Mouse (Mus musculus) midbrain, embryonic 11.5 days (tissue): Measurements from ENCODE around the gene Smyd4. TPM values are rescaled to one million over a fixed set of nuclear protein-coding genes. Genes with fewer than 3 reads are reported as not detected.

Experiments used
- ATAC-seq: fragments of 200-750 bp; cut with Nextera tagmentation; 2 replicates; pipeline ENCODE4 v1.8.0; 2017; ENCODE audit warnings: moderate TSS enrichment, moderate library complexity; ENCODE audit not compliant: low FRiP score
- DNase-seq: peaks from one replicate; pipeline ENCODE4 v3.0.0; 2015; ENCODE audit warnings: low spot score; ENCODE audit errors: missing footprints
- H3K27ac ChIP-seq: fragments of 300-500 bp; sonication (generic); 2 replicates; pipeline ENCODE4 v1.5.1; 2014; ENCODE audit warnings: low read depth, low read length
- H3K27me3 ChIP-seq: fragments of 300-500 bp; sonication (generic); 2 replicates; pipeline ENCODE4 v1.6.1; 2014; ENCODE audit warnings: mild to moderate bottlenecking, low read length, moderate library complexity, mixed read lengths; ENCODE audit not compliant: control insufficient read depth, insufficient read depth
- H3K36me3 ChIP-seq: fragments of 300-500 bp; sonication (generic); 2 replicates; pipeline ENCODE4 v1.6.1; 2014; ENCODE audit warnings: mild to moderate bottlenecking, low read length, moderate library complexity, mixed read lengths; ENCODE audit not compliant: control insufficient read depth, insufficient read depth
- H3K4me1 ChIP-seq: fragments of 300-500 bp; sonication (generic); 2 replicates; pipeline ENCODE4 v1.6.1; 2014; ENCODE audit warnings: low read length; ENCODE audit not compliant: control insufficient read depth, insufficient read depth
- H3K4me2 ChIP-seq: fragments of 300-500 bp; sonication (generic); 2 replicates; pipeline ENCODE4 v1.6.1; 2014; ENCODE audit warnings: mild to moderate bottlenecking, moderate library complexity
- H3K4me3 ChIP-seq: fragments of 300-500 bp; sonication (generic); 2 replicates; pipeline ENCODE4 v1.5.1; 2014; ENCODE audit warnings: low read depth, low read length
- H3K9ac ChIP-seq: fragments of 300-500 bp; sonication (generic); 2 replicates; pipeline ENCODE4 v1.6.1; 2014; ENCODE audit warnings: low read length
- H3K9me3 ChIP-seq: fragments of 300-500 bp; sonication (generic); 2 replicates; pipeline ENCODE4 v1.6.1; 2016; ENCODE audit warnings: low read length; ENCODE audit not compliant: control insufficient read depth
- WGBS: fragments of 180-500 bp; shearing (Covaris S2); extraction: QIAGEN DNeasy Blood & Tissue Kit; methylation state at CpG from one replicate; pipeline ENCODE4 v1.1.7; 2014; 5-methylcytosine and 5-hydroxymethylcytosine counted together
- polyA plus RNA-seq: library from polyadenylated mRNA; unstranded; fragments of >200 nt; fragmentation: Nextera tagmentation; extraction: Ambion mirVana; gene quantifications from 2 replicates; pipeline ENCODE4 v1.2.1, GENCODE M21; 2014

Smyd4 gene
- polyA plus RNA-seq, 1 experiment from 2014 or later = 11.6 TPM

DNA sequence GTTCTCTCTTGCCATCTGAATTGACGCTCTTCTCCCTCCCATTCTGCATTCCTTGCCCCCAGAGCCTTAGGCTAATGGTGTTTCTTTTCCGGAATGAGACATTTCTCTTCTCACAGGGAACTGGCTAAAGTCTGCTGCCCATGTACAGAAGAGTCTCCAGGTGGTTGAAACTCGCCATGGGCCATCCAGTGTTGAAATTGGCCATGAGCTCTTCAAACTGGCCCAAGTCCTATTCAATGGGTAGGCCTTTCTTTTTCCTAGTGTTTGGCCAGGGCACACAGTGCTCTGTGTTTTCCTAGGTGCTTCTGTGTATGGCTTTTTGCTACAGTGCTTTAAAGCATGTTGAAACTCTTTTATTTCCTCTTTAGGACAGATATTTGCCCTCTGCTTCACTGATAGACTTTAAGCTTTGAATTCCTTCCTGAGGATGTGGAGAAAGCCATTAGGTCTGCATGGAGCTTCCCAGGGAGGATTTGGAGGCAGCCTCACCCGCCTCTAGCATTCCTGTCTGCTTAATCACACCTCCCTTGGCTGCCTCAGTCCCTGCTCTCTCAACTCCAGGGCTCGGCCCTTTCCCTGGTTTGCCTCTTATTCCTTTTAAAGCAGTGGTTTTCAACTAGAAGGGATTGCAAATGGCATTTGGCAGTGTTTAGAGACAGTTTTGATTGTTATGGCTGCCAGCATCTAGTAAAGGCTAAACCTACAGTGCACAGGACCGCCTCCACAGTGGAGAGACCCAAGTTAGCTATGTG is 55.2 kb downstream of the Smyd4 start:
- H3K27ac ChIP-seq = no peak overlapping the region
- no peak overlapping the region for H3K4me3 ChIP-seq
- 77% methylated on average over 6 of the region's 6 CpGs for WGBS
- H3K4me2 ChIP-seq = no peak overlapping the region
- ATAC-seq (no peak), DNase-seq (no peak)
- H3K27me3 ChIP-seq = no peaks in the 10 kb centered on the region
- H3K9me3 ChIP-seq = no peaks in the 10 kb centered on the region
- no peaks in the 10 kb centered on the region for H3K36me3 ChIP-seq
- no peak overlapping the region for H3K9ac ChIP-seq
- no peaks in the 10 kb centered on the region for H3K4me1 ChIP-seq

DNA sequence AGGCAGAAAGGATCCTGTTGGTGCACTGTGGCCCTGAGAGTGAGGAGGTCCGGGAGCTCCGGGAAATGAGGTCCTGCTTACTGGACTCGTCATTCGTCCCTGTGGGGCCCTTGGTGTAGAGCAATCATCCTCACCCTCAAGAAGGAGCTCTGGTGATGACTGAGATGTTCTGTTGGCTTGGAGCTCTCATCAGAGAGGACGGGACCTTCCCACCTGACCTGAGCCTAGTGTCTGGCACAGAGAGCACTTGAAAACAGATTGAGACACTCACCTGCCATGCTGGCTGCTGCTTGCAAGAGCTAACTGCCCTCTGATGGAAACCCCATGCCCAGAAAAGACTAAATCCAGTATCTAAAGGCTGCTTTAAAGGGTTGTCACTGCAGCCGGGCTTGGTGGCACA is 56.6 kb downstream of the Smyd4 start:
- no peak overlapping the region for H3K4me3 ChIP-seq
- H3K9ac ChIP-seq = no peak overlapping the region
- no peaks in the 10 kb centered on the region for H3K4me1 ChIP-seq
- WGBS = 90% methylated on average over 6 of the region's 6 CpGs
- ATAC-seq (no peak), DNase-seq (peak; percentile 61)
- no peaks in the 10 kb centered on the region for H3K9me3 ChIP-seq
- H3K36me3 ChIP-seq = no peaks in the 10 kb centered on the region
- H3K27ac ChIP-seq = no peak overlapping the region
- H3K4me2 ChIP-seq = no peak overlapping the region
- H3K27me3 ChIP-seq = no peaks in the 10 kb centered on the region

DNA sequence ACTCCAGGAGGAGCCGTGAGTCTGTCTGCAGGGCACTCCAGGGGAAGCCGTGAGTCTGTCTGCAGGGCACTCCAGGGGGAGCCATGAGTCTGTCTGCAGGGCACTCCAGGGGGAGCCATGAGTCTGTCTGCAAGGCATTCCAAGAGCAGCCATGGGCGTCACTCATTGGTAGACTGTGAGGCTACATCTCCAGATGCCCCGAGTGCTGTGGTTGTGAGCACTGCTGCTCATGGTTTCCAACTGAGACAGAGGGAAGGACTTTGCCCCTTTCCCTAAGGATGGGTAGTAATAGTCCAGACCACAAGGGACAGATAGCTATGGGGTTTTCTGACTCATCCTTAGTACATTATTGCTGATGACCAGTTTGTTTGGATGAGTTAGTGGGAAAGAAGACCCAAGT is 57.9 kb downstream of the Smyd4 start:
- Histone ChIP-seq H3K4me2 (no peak overlapping the region), H3K27me3 (no peaks in the 10 kb centered on the region), H3K36me3 (no peaks in the 10 kb centered on the region), H3K27ac (no peak overlapping the region), H3K9ac (no peak overlapping the region), H3K4me1 (no peaks in the 10 kb centered on the region), H3K9me3 (no peaks in the 10 kb centered on the region), H3K4me3 (no peak overlapping the region)
- peak; percentile 44 for DNase-seq
- ATAC-seq = no peak
- WGBS = 75% methylated on average over 4 of the region's 4 CpGs

DNA sequence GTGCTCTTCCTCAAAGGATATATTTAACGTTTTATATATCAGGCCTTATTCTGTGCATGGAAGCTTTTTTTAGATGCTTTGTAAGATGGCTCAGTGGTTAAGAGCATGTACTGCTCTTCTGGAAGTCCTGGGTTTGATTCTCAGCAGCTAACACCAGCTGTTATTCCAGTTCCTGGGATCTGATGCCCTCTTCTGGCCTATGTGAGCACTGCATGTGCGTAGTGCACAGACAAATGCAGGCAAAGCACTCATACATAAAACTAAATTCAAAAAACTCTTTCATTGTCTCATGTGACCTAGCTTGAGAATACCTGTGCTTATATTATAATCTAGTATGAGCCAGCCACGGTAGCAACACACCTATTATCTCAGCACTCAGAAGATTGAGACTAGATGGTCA is 58.6 kb downstream of the Smyd4 start:
- no peak overlapping the region for H3K4me2 ChIP-seq
- peak; percentile 89 for DNase-seq
- 41% methylated on average over 3 of the region's 3 CpGs for WGBS

DNA sequence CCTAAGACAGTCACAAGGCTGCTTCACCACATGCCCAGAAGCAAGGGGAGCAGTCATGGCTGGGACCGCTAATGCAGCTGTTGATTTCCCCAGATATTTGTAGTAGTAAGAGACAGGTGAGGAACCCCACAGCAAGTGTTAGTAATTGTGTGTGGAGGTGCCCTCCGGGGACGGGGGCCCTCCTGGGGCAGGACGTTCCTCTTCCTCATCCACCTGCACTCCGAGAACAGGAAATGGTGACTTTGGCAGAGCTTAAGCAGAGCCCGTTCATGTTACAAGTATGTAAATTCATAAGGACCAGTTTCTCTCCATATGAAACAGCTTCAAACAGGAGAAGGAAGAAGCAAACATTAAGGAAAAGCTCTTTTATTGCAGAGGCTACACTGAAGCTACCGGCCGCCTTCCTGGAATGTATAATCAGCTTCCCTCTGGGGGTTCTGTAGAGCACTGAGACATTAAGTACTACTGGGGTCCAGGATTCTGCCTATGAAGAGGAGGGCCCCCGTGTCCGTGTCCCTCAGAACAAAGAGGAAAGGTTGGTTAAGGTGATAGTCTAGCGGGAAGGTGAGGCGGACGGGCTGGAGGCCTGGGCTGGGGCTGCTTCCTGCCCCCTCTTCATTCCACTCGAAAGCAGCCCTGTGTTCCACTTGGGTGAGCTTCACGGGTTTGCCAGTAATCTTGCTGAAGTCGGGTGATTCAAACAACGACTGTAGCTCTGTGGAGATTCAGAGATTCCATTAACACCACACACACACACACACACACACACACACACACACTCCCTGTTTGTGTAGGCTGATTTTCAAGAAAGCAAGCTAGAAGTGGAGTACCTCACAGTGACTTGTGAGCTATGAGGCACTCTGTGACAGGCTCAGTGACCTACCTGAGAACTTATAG is 61.7 kb downstream of the Smyd4 start:
- no peaks in the 10 kb centered on the region for H3K27me3 ChIP-seq
- no peaks in the 10 kb centered on the region for H3K4me1 ChIP-seq
- no peak for ATAC-seq
- no peak overlapping the region for H3K4me3 ChIP-seq
- no peak overlapping the region for H3K9ac ChIP-seq
- H3K9me3 ChIP-seq = no peaks in the 10 kb centered on the region
- no peak overlapping the region for H3K4me2 ChIP-seq
- 78% methylated on average over 17 of the region's 17 CpGs for WGBS
- H3K27ac ChIP-seq = no peak overlapping the region
- H3K36me3 ChIP-seq = no peaks in the 10 kb centered on the region
- DNase-seq = peak; percentile 72

More for the DNA sequence above, 58.6 kb downstream of the Smyd4 start:
- Histone ChIP-seq H3K9ac (no peak overlapping the region), H3K36me3 (no peaks in the 10 kb centered on the region), H3K4me1 (no peaks in the 10 kb centered on the region), H3K9me3 (no peaks in the 10 kb centered on the region), H3K27me3 (no peaks in the 10 kb centered on the region), H3K4me3 (no peak overlapping the region), H3K27ac (no peak overlapping the region)
- ATAC-seq = no peak

DNA sequence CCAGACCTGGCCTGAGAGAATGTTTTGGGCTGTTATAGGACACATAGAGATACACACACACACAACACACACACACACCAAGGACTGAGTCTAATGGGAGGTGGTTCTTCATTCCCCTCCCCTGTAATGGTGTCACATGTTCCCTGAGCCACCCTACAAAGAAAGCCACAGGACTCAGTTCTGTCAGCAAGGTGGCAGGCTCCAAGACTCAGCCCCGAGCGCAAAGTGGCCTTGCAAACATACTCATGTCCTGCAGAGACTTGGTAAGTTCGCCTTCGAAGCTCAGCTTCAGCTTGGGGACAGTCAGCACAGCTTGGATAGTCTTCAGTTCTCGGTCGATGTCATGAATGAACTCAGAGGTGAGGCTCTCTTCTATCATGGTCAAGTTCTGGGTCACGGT is 62.4 kb downstream of the Smyd4 start:
- Histone ChIP-seq H3K36me3 (no peaks in the 10 kb centered on the region), H3K9ac (no peak overlapping the region), H3K4me3 (no peak overlapping the region), H3K27me3 (no peaks in the 10 kb centered on the region), H3K27ac (no peak overlapping the region), H3K4me2 (no peak overlapping the region), H3K9me3 (no peaks in the 10 kb centered on the region), H3K4me1 (no peaks in the 10 kb centered on the region)
- DNase-seq (no peak), ATAC-seq (no peak)
- 91% methylated on average over 7 of the region's 7 CpGs for WGBS

DNA sequence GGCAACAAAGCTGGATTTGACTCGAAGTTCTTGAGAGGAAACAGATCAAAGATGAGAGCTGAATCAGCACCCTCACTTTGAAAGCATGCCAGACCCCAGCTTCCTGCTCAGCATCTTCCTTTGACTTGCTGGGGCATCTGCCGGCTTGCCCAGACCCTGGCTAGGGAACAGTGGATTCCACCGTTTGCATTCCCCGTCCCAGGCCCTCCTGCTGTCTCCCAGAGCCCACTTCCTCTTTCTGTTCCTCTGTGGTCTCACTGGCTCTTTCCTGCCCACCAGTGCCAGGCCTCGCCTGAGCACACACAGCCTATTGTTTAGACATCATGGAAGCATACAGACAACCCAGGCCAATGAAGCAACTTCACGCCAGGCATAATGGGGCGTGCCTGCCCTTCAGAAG is 66.9 kb downstream of the Smyd4 start:
- no peaks in the 10 kb centered on the region for H3K27me3 ChIP-seq
- 63% methylated on average over 7 of the region's 7 CpGs for WGBS
- H3K4me3 ChIP-seq = no peak overlapping the region
- H3K9ac ChIP-seq = no peak overlapping the region
- H3K27ac ChIP-seq = no peak overlapping the region
- ATAC-seq (no peak), DNase-seq (no peak)
- H3K4me1 ChIP-seq = no peaks in the 10 kb centered on the region
- no peaks in the 10 kb centered on the region for H3K36me3 ChIP-seq
- no peaks in the 10 kb centered on the region for H3K9me3 ChIP-seq
- H3K4me2 ChIP-seq = no peak overlapping the region

DNA sequence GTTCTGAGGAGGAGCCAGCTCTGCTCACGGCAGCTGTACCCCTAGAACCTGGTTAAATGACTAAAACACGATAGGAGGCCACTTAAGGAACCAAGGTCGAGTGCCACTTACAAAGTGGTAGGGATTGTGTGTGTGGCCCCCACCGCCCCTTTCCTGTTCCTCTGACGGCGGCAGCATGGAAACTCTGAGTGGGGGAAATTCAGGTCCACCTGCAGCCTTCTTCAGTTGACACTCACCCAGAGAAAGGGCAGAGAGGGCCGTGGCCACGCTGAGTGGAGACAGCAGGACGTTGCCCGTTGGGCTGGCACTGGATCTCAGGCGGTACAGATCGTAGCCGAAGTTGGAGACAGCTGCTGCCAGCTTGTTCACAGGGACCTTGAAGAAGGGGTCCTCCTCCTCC is 67.8 kb downstream of the Smyd4 start:
- ATAC-seq (no peak), DNase-seq (peak; percentile 19)
- Histone ChIP-seq H3K36me3 (no peaks in the 10 kb centered on the region), H3K4me1 (no peaks in the 10 kb centered on the region), H3K9me3 (no peaks in the 10 kb centered on the region), H3K4me3 (no peak overlapping the region), H3K4me2 (no peak overlapping the region), H3K27me3 (no peaks in the 10 kb centered on the region), H3K27ac (no peak overlapping the region), H3K9ac (no peak overlapping the region)
- WGBS = 93% methylated on average over 13 of the region's 13 CpGs

DNA sequence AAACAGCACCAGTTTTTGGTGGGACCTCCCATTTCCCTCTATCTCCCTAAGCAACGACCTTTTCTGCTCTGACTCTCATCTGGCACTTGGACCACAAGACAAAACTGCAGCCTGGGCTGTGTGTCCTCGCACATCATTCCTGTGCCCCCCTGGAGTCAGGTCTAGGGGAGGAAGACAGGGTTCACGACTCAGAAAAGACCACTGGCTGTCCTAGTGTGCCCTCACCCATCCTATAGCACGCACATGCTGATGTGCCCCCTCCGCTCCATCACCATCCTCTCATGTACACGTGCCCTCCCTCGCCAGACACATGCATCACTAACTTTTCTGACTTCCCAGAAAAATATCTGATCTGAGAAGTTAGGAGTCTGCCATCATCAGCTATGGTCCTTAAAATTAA is 71.8 kb downstream of the Smyd4 start:
- H3K9me3 ChIP-seq = no peaks in the 10 kb centered on the region
- WGBS = 81% methylated on average over 7 of the region's 7 CpGs
- H3K9ac ChIP-seq = no peak overlapping the region
- H3K4me3 ChIP-seq = no peak overlapping the region
- no peak for DNase-seq
- H3K27me3 ChIP-seq = no peaks in the 10 kb centered on the region
- H3K4me2 ChIP-seq = no peak overlapping the region
- ATAC-seq = no peak
- H3K36me3 ChIP-seq = no peaks in the 10 kb centered on the region
- no peak overlapping the region for H3K27ac ChIP-seq
- H3K4me1 ChIP-seq = peaks cover 5% of the 10 kb centered on the region; the same call in 1 of the 2 replicates
